Mouse (Mus musculus): Measurements from ENCODE around the gene Vta1. TPM values are rescaled to one million over a fixed set of nuclear protein-coding genes. Genes with fewer than 3 reads are reported as not detected.

The Vta1 gene
- polyA plus RNA-seq, 1 experiment from 2014 or later: 193 TPM

DNA sequence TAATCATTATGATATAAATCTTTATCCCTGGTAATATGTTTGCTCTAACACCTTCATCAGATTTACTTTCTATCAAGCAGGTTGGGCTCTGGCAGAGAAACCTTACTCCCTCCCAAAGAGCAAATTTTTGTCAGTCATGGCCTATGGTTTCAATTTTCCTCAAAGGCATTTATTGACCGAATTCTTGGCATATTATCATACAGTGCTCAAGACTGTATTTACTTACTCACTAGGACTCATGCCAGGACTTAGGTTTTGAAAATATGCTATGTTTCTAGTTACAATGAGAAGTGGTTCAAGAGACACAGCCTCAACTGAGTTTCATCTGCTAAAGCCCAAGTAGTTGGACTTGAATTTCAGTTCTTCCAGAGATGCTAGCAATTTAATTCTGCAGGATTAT lies 65.7 kb downstream of the Vta1 start:
- no peak overlapping the region for H3K4me2 ChIP-seq (replicated peaks)

DNA sequence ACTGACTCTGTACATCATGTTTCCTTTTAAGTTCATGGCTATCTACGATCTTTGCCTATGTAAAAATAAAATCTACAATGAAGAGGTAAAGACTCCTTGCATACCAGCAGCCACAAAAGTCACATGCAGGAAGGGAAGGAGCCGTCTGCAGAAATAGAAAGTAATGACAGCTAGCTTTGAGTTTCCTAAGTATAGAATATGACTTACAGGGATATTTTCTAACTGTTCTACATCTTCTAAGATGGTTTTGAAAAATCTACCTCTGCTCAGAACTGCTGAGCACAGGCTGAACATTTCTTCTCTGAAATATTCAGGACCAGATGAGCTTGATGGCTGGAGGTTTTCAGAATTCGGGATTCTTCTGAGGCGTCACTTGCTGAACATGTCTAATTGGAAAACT lies 66.3 kb downstream of the Vta1 start:
- 91% methylated on average over 4 of the region's 4 CpGs for WGBS
- Histone ChIP-seq H3K9me3 (0 out of 2 replicates have a peak, but pooled peaks cover 4% of the 10 kb centered on the region), H3K27me3 (no peaks in the 10 kb centered on the region), H3K9ac (replicated peaks) (no peak overlapping the region), H3K4me1 (no peaks in the 10 kb centered on the region), H3K4me2 (replicated peaks) (no peak overlapping the region), H3K36me3 (no peaks in the 10 kb centered on the region), H3K4me3 (no peak overlapping the region), H3K27ac (replicated peaks) (no peak overlapping the region)
- no peak for ATAC-seq (ENCODE audit: low FRiP score, low read depth)

More for the DNA sequence above, 65.7 kb downstream of the Vta1 start:
- Histone ChIP-seq H3K27me3 (no peaks in the 10 kb centered on the region), H3K27ac (replicated peaks) (no peak overlapping the region), H3K4me3 (no peak overlapping the region), H3K36me3 (no peaks in the 10 kb centered on the region), H3K9ac (replicated peaks) (no peak overlapping the region), H3K9me3 (0 out of 2 replicates have a peak, but pooled peaks cover 4% of the 10 kb centered on the region), H3K4me1 (no peaks in the 10 kb centered on the region)
- WGBS: 88% methylated on average over 1 of the region's 1 CpGs
- no peak for ATAC-seq (ENCODE audit: low FRiP score, low read depth)

DNA sequence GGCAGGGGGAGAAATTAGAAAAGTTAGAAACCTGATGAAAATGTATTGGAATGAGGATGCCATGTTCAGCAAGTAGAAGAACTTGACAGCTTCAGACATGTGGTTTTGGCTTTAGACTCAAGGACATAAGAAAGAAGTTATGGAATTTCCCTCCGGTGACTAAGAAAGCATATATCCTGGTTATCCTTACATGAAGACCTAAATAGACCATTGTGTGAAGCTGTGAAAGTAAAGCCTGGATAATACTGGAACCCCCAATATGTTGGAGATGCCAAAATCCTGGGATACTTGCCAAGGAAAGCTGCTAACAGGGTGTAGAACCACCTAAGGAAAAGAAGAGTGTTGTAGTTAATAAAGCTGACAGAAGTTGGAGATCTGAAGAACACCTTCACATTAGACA lies 79.7 kb downstream of the Vta1 start:
- no peaks in the 10 kb centered on the region for H3K9me3 ChIP-seq
- H3K4me2 ChIP-seq (replicated peaks): no peak overlapping the region
- H3K9ac ChIP-seq (replicated peaks): no peak overlapping the region
- no peaks in the 10 kb centered on the region for H3K4me1 ChIP-seq
- 90% methylated on average over 1 of the region's 1 CpGs for WGBS
- H3K27ac ChIP-seq (replicated peaks): no peak overlapping the region
- H3K36me3 ChIP-seq: no peaks in the 10 kb centered on the region
- H3K4me3 ChIP-seq: no peak overlapping the region
- ATAC-seq (ENCODE audit: low FRiP score, low read depth): no peak
- no peaks in the 10 kb centered on the region for H3K27me3 ChIP-seq

- Histone ChIP-seq H3K4me3 (no peak overlapping the region), H3K36me3 (no peaks in the 10 kb centered on the region), H3K9me3 (no peaks in the 10 kb centered on the region), H3K27ac (replicated peaks) (no peak overlapping the region), H3K4me1 (no peaks in the 10 kb centered on the region), H3K4me2 (replicated peaks) (no peak overlapping the region), H3K27me3 (no peaks in the 10 kb centered on the region), H3K9ac (replicated peaks) (no peak overlapping the region)
- no peak for ATAC-seq (ENCODE audit: low FRiP score, low read depth)
- WGBS: 90% methylated on average over 1 of the region's 1 CpGs
These were observed 86.2 kb downstream of the Vta1 start for GRCm38 (mm10) chr10:14619156-14619555.

GRCm38 (mm10) chr10:14618301-14618700 lies 87.1 kb downstream of the Vta1 start:
- no peaks in the 10 kb centered on the region for H3K27me3 ChIP-seq
- 88% methylated on average over 1 of the region's 1 CpGs for WGBS
- no peaks in the 10 kb centered on the region for H3K4me1 ChIP-seq
- no peaks in the 10 kb centered on the region for H3K9me3 ChIP-seq
- ATAC-seq (ENCODE audit: low FRiP score, low read depth): no peak
- H3K36me3 ChIP-seq: no peaks in the 10 kb centered on the region
- H3K4me2 ChIP-seq (replicated peaks): no peak overlapping the region
- no peak overlapping the region for H3K9ac ChIP-seq (replicated peaks)
- no peak overlapping the region for H3K4me3 ChIP-seq
- no peak overlapping the region for H3K27ac ChIP-seq (replicated peaks)

- ATAC-seq (ENCODE audit: low FRiP score, low read depth): no peak
- H3K9me3 ChIP-seq: no peaks in the 10 kb centered on the region
- H3K9ac ChIP-seq (replicated peaks): no peak overlapping the region
- no peak overlapping the region for H3K4me3 ChIP-seq
- no peaks in the 10 kb centered on the region for H3K27me3 ChIP-seq
- H3K4me2 ChIP-seq (replicated peaks): no peak overlapping the region
- no peaks in the 10 kb centered on the region for H3K36me3 ChIP-seq
- H3K27ac ChIP-seq (replicated peaks): no peak overlapping the region
- H3K4me1 ChIP-seq: no peaks in the 10 kb centered on the region
These were observed 89.9 kb downstream of the Vta1 start for GRCm38 (mm10) chr10:14615441-14615840.

DNA sequence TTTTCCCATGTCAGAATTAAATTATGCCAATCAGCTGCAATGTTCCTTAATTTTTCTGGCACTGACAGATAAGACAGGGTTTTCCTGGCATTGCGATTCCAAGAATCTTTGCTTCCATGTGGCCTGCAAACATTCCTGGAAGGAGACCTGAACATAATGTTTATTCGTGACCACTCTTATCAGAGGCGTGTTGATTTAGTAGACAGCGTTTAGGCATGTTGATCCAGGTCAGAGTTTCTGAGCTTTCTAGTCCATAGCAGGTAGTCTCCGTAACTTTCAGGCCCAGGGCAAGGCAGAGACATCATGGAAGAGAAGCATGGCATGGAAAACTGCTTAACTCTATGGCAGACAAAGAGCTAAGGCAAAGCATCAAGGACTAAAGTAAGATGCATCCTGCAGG lies 97.8 kb downstream of the Vta1 start:
- Histone ChIP-seq H3K4me3 (no peak overlapping the region), H3K9me3 (no peaks in the 10 kb centered on the region), H3K4me1 (no peaks in the 10 kb centered on the region), H3K36me3 (no peaks in the 10 kb centered on the region), H3K27ac (replicated peaks) (no peak overlapping the region), H3K4me2 (replicated peaks) (no peak overlapping the region), H3K27me3 (no peaks in the 10 kb centered on the region), H3K9ac (replicated peaks) (no peak overlapping the region)
- ATAC-seq (ENCODE audit: low FRiP score, low read depth): no peak
- WGBS: 92% methylated on average over 5 of the region's 5 CpGs

Other genes with a start within 250 kb of the Vta1 start
- gene Adgrg6, start 159.9 kb downstream of the Vta1 start, polyA plus RNA-seq (2016; fragmentation: Nextera tagmentation; extraction: Ambion mirVana): 2.7 and 4.3 TPM in 2 replicates
- gene Nmbr, start within 50 bp of the Vta1 start, polyA plus RNA-seq (2016; fragmentation: Nextera tagmentation; extraction: Ambion mirVana): 0.33 and 0.58 TPM in 2 replicates
- gene Gje1, start 12.7 kb upstream of the Vta1 start, polyA plus RNA-seq (2016; fragmentation: Nextera tagmentation; extraction: Ambion mirVana): not detected in 2 replicates

Data from midbrain, embryonic 12.5 days (tissue).